Mouse (Mus musculus): ENCODE measurements around the gene Klhdc10. TPM values are rescaled to one million over a fixed set of nuclear protein-coding genes. Genes with fewer than 3 reads are reported as not detected.

Klhdc10 gene
- polyA plus RNA-seq (2014; fragmentation: Nextera tagmentation; extraction: Ambion mirVana), result 24.9 and 28.2 TPM in 2 replicates

- peak; percentile 100 for ATAC-seq (replicated peaks; ENCODE audit: insufficient number of reproducible peaks, low FRiP score, low TSS enrichment)
- Histone ChIP-seq H3K9ac (ENCODE audit: low read depth, low read length) (peak within 1 kb of the TSS; percentile 93), H3K9me3 (replicated peaks; ENCODE audit: control insufficient read depth, low read length) (no peaks in the 10 kb centered on the region), H3K4me1 (ENCODE audit: control insufficient read depth, insufficient read depth, low read length) (no peaks in the 10 kb centered on the region), H3K36me3 (ENCODE audit: control insufficient read depth, insufficient read depth, low read length) (no peaks in the 10 kb centered on the region), H3K27ac (ENCODE audit: low read depth, low read length) (peak within 1 kb of the TSS; percentile 90), H3K27me3 (ENCODE audit: control insufficient read depth, insufficient read depth, low read length) (no peaks in the 10 kb centered on the region), H3K4me3 (ENCODE audit: low read depth, low read length) (peak within 1 kb of the TSS; percentile 91), H3K4me2 (peak within 1 kb of the TSS; percentile 70)
- WGBS (ENCODE audit: insufficient replicate concordance), result 0% methylated on average over 41 of the region's 41 CpGs
These were observed at the start of gene Klhdc10 for GRCm38 (mm10) chr6:30401308-30402015. Gene Klhdc10 (plus strand): TSS chr6:30401868.

DNA sequence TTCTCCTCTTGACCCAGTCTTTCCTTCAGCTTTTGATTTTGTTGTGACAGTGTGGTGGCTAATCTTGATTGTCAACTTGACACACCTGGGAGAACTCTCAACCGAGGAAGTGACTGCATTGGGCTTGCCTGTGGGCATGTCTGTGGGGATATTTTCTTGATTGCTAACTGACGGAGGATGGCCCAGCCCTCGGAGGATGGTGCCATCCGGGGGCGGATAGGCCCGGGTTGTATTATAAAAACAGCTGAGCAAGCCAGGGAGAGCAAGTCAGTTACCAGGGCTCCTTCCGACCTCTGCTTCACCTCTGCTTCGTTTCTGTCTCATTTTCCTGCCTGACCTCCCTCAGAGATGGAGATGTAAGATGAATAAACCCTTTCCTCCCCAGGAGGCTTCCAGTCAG, 48.9 kb upstream of the Klhdc10 start:
- 52% methylated on average over 8 of the region's 8 CpGs for WGBS (ENCODE audit: insufficient replicate concordance)

GRCm38 (mm10) chr6:30353661-30354060, 48.0 kb upstream of the Klhdc10 start:
- Histone ChIP-seq H3K27ac (ENCODE audit: low read depth, low read length) (no peak overlapping the region), H3K4me3 (ENCODE audit: low read depth, low read length) (no peak overlapping the region), H3K4me1 (ENCODE audit: control insufficient read depth, insufficient read depth, low read length) (peaks cover 19% of the 10 kb centered on the region), H3K36me3 (ENCODE audit: control insufficient read depth, insufficient read depth, low read length) (no peaks in the 10 kb centered on the region), H3K27me3 (ENCODE audit: control insufficient read depth, insufficient read depth, low read length) (no peaks in the 10 kb centered on the region), H3K4me2 (no peak overlapping the region), H3K9ac (ENCODE audit: low read depth, low read length) (no peak overlapping the region), H3K9me3 (replicated peaks; ENCODE audit: control insufficient read depth, low read length) (no peaks in the 10 kb centered on the region)
- no peak for ATAC-seq (replicated peaks; ENCODE audit: insufficient number of reproducible peaks, low FRiP score, low TSS enrichment)
- 43% methylated on average over 8 of the region's 8 CpGs for WGBS (ENCODE audit: insufficient replicate concordance)

More for the DNA sequence above, 48.9 kb upstream of the Klhdc10 start:
- Histone ChIP-seq H3K27ac (ENCODE audit: low read depth, low read length) (no peak overlapping the region), H3K4me1 (ENCODE audit: control insufficient read depth, insufficient read depth, low read length) (peaks cover 19% of the 10 kb centered on the region), H3K4me3 (ENCODE audit: low read depth, low read length) (no peak overlapping the region), H3K9me3 (replicated peaks; ENCODE audit: control insufficient read depth, low read length) (no peaks in the 10 kb centered on the region), H3K36me3 (ENCODE audit: control insufficient read depth, insufficient read depth, low read length) (no peaks in the 10 kb centered on the region), H3K27me3 (ENCODE audit: control insufficient read depth, insufficient read depth, low read length) (no peaks in the 10 kb centered on the region), H3K9ac (ENCODE audit: low read depth, low read length) (no peak overlapping the region), H3K4me2 (no peak overlapping the region)
- no peak for ATAC-seq (replicated peaks; ENCODE audit: insufficient number of reproducible peaks, low FRiP score, low TSS enrichment)

- Histone ChIP-seq H3K36me3 (ENCODE audit: control insufficient read depth, insufficient read depth, low read length) (no peaks in the 10 kb centered on the region), H3K4me2 (no peak overlapping the region), H3K9ac (ENCODE audit: low read depth, low read length) (no peak overlapping the region), H3K9me3 (replicated peaks; ENCODE audit: control insufficient read depth, low read length) (no peaks in the 10 kb centered on the region), H3K4me1 (ENCODE audit: control insufficient read depth, insufficient read depth, low read length) (peaks cover 19% of the 10 kb centered on the region), H3K4me3 (ENCODE audit: low read depth, low read length) (no peak overlapping the region), H3K27me3 (ENCODE audit: control insufficient read depth, insufficient read depth, low read length) (no peaks in the 10 kb centered on the region), H3K27ac (ENCODE audit: low read depth, low read length) (no peak overlapping the region)
- no peak for ATAC-seq (replicated peaks; ENCODE audit: insufficient number of reproducible peaks, low FRiP score, low TSS enrichment)
- 36% methylated on average over 5 of the region's 5 CpGs for WGBS (ENCODE audit: insufficient replicate concordance)
These were observed 46.9 kb upstream of the Klhdc10 start for GRCm38 (mm10) chr6:30354760-30355159.

- no peaks in the 10 kb centered on the region for H3K27me3 ChIP-seq (ENCODE audit: control insufficient read depth, insufficient read depth, low read length)
- ATAC-seq (replicated peaks; ENCODE audit: insufficient number of reproducible peaks, low FRiP score, low TSS enrichment), result no peak
- peaks cover 19% of the 10 kb centered on the region for H3K4me1 ChIP-seq (ENCODE audit: control insufficient read depth, insufficient read depth, low read length)
- H3K36me3 ChIP-seq (ENCODE audit: control insufficient read depth, insufficient read depth, low read length), result no peaks in the 10 kb centered on the region
- no peaks in the 10 kb centered on the region for H3K9me3 ChIP-seq (replicated peaks; ENCODE audit: control insufficient read depth, low read length)
- H3K9ac ChIP-seq (ENCODE audit: low read depth, low read length), result no peak overlapping the region
- H3K4me2 ChIP-seq, result no peak overlapping the region
- 58% methylated on average over 8 of the region's 8 CpGs for WGBS (ENCODE audit: insufficient replicate concordance)
- no peak overlapping the region for H3K4me3 ChIP-seq (ENCODE audit: low read depth, low read length)
- no peak overlapping the region for H3K27ac ChIP-seq (ENCODE audit: low read depth, low read length)
These were observed 46.0 kb upstream of the Klhdc10 start for GRCm38 (mm10) chr6:30355701-30356100.

DNA sequence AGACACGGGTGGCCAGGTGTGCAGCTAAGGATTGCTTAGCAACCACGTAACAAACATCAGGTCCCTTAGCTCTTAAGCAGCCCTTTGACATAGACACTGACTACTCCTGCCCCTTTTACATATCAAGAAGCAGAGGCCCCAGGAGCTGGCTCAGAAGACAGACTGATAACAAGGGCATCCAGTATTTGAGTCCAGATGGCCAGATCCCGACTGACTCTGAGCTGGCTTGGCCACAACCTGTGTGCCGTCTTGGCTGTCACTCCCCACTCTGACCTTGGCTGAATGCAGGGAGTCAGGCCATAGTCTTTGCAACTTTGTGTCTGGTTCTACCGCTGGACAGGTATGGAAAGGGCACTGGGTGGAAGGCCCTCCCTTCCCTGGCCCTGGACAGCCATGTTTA, 45.5 kb upstream of the Klhdc10 start:
- no peak overlapping the region for H3K4me3 ChIP-seq (ENCODE audit: low read depth, low read length)
- no peaks in the 10 kb centered on the region for H3K9me3 ChIP-seq (replicated peaks; ENCODE audit: control insufficient read depth, low read length)
- H3K36me3 ChIP-seq (ENCODE audit: control insufficient read depth, insufficient read depth, low read length), result no peaks in the 10 kb centered on the region
- H3K4me1 ChIP-seq (ENCODE audit: control insufficient read depth, insufficient read depth, low read length), result peaks cover 19% of the 10 kb centered on the region
- 67% methylated on average over 5 of the region's 5 CpGs for WGBS (ENCODE audit: insufficient replicate concordance)
- H3K27me3 ChIP-seq (ENCODE audit: control insufficient read depth, insufficient read depth, low read length), result no peaks in the 10 kb centered on the region
- H3K4me2 ChIP-seq, result no peak overlapping the region
- H3K27ac ChIP-seq (ENCODE audit: low read depth, low read length), result no peak overlapping the region
- no peak overlapping the region for H3K9ac ChIP-seq (ENCODE audit: low read depth, low read length)
- no peak for ATAC-seq (replicated peaks; ENCODE audit: insufficient number of reproducible peaks, low FRiP score, low TSS enrichment)

DNA sequence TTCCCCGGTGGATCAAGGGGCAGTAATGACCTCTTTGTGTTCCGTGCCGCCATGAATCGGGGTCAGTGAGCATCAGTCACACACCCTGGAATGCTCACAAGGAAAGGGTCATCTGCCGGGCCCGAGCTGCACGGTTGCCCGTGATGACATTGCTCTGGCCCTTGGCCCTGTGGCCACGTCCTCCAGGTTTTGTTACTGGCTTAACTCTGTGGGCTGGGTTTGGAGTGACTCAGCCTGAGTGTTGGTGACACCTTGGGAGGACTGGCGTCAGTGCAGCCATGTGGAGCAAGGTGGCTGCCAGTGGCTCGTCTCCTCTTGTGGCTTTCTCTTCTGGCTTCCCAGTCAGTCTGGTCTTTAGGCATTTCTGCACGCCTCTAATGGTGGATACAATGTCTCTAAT, 45.0 kb upstream of the Klhdc10 start:
- 89% methylated on average over 12 of the region's 12 CpGs for WGBS (ENCODE audit: insufficient replicate concordance)
- no peak for ATAC-seq (replicated peaks; ENCODE audit: insufficient number of reproducible peaks, low FRiP score, low TSS enrichment)
- peaks cover 19% of the 10 kb centered on the region for H3K4me1 ChIP-seq (ENCODE audit: control insufficient read depth, insufficient read depth, low read length)
- H3K9me3 ChIP-seq (replicated peaks; ENCODE audit: control insufficient read depth, low read length), result no peaks in the 10 kb centered on the region
- no peaks in the 10 kb centered on the region for H3K27me3 ChIP-seq (ENCODE audit: control insufficient read depth, insufficient read depth, low read length)
- H3K4me2 ChIP-seq, result no peak overlapping the region
- no peak overlapping the region for H3K9ac ChIP-seq (ENCODE audit: low read depth, low read length)
- H3K27ac ChIP-seq (ENCODE audit: low read depth, low read length), result no peak overlapping the region
- no peaks in the 10 kb centered on the region for H3K36me3 ChIP-seq (ENCODE audit: control insufficient read depth, insufficient read depth, low read length)
- no peak overlapping the region for H3K4me3 ChIP-seq (ENCODE audit: low read depth, low read length)

DNA sequence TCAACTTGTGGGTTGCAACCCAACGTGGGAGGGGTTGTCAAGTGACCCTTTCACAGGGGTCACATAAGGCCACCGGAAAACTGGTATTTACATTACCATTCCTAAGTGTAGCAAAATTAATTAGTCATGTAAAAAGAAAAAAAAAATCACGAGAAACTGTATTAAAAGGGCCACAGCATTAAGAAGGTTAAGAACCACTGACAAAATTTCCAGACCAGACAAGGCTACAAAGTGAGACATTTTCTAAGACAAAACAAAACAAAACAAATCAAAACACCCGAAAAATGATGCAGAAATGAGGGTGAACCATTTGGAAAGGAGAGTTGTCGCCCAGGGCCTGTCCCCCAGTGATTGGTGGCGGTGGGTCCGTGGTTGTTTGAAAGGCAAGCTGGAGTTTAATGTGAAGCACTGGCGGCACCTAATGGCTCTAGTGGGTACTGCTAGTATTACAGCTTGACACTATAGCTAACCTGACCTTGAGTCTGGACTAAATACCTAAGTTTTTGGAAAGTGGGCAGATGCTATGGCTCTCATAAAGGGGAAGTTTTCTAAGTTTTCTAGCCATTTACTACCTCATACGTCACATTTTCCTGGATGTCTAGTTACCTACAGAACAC, 44.0 kb upstream of the Klhdc10 start:
- no peak for ATAC-seq (replicated peaks; ENCODE audit: insufficient number of reproducible peaks, low FRiP score, low TSS enrichment)
- Histone ChIP-seq H3K27me3 (ENCODE audit: control insufficient read depth, insufficient read depth, low read length) (no peaks in the 10 kb centered on the region), H3K27ac (ENCODE audit: low read depth, low read length) (no peak overlapping the region), H3K4me2 (no peak overlapping the region), H3K4me3 (ENCODE audit: low read depth, low read length) (no peak overlapping the region), H3K4me1 (ENCODE audit: control insufficient read depth, insufficient read depth, low read length) (peaks cover 22% of the 10 kb centered on the region), H3K9ac (ENCODE audit: low read depth, low read length) (no peak overlapping the region), H3K36me3 (ENCODE audit: control insufficient read depth, insufficient read depth, low read length) (no peaks in the 10 kb centered on the region), H3K9me3 (replicated peaks; ENCODE audit: control insufficient read depth, low read length) (no peaks in the 10 kb centered on the region)
- 21% methylated on average over 9 of the region's 9 CpGs for WGBS (ENCODE audit: insufficient replicate concordance)
